Mouse (Mus musculus) myocyte (in vitro differentiated cells): ENCODE measurements around the gene Slc39a13. TPM values are rescaled to one million over a fixed set of nuclear protein-coding genes. Genes with fewer than 3 reads are reported as not detected.

Experiments
- H3K27me3 ChIP-seq: one replicate; pipeline ENCODE4 v1.6.1; 2011; ENCODE audit not compliant: control insufficient read depth, insufficient read depth, insufficient read length
- H3K36me3 ChIP-seq: one replicate; pipeline ENCODE4 v1.6.1; 2011; ENCODE audit not compliant: control insufficient read depth, insufficient read depth
- H3K4me2 ChIP-seq: one replicate; pipeline ENCODE4 v1.6.1; 2011; ENCODE audit warnings: low read depth, control low read depth
- H3K4me3 ChIP-seq: one replicate; pipeline ENCODE4 v1.5.1; 2011; ENCODE audit warnings: mild to moderate bottlenecking, control low read depth, moderate library complexity
- H3K79me2 ChIP-seq: one replicate; pipeline ENCODE4 v1.6.1; 2011; ENCODE audit not compliant: control insufficient read depth, insufficient read depth
- H3ac ChIP-seq: one replicate; pipeline ENCODE4 v1.6.1; 2011; ENCODE audit not compliant: control insufficient read depth, insufficient read length
- CEBPB ChIP-seq: IDR thresholded peaks from 2 replicates; pipeline ENCODE4 v1.6.1; 2011; ENCODE audit warnings: mild to moderate bottlenecking, moderate library complexity; ENCODE audit not compliant: poor library complexity, insufficient read depth, severe bottlenecking
- E2F4 ChIP-seq: IDR thresholded peaks from one replicate; pipeline ENCODE4 v1.6.1; 2011; ENCODE audit warnings: mild to moderate bottlenecking, control low read depth, moderate library complexity; ENCODE audit not compliant: insufficient read depth
- MAX ChIP-seq: IDR thresholded peaks from one replicate; pipeline ENCODE4 v1.6.1; 2011; ENCODE audit warnings: low read depth, mild to moderate bottlenecking, control low read depth
- MYOD1 ChIP-seq, 3 experiments: IDR thresholded peaks; one replicate each; pipeline ENCODE4 v1.6.1; 2011; ENCODE audit warnings: control low read depth in 2 of 3, low read depth in 2 of 3, mild to moderate bottlenecking in 2 of 3, moderate library complexity in 1 of 3; ENCODE audit not compliant: insufficient read length in 2 of 3, control insufficient read depth in 1 of 3
- MYOG ChIP-seq, 3 experiments: IDR thresholded peaks; one replicate each; pipeline ENCODE4 v1.6.1; 2011; ENCODE audit warnings: control low read depth in 2 of 3, low read depth in 2 of 3, mild to moderate bottlenecking in 2 of 3; ENCODE audit not compliant: insufficient read length in 2 of 3, control insufficient read depth in 1 of 3, insufficient read depth in 1 of 3
- POLR2A ChIP-seq: IDR thresholded peaks from one replicate; pipeline ENCODE4 v1.6.1; 2011; ENCODE audit warnings: low read depth, mild to moderate bottlenecking, control low read depth, moderate library complexity; ENCODE audit not compliant: insufficient read length
- POLR2AphosphoS2 ChIP-seq: IDR thresholded peaks from one replicate; pipeline ENCODE4 v1.6.1; 2011; ENCODE audit warnings: low read depth, control low read depth; ENCODE audit not compliant: insufficient read length
- REST ChIP-seq: IDR thresholded peaks from one replicate; pipeline ENCODE4 v1.6.1; 2011; ENCODE audit warnings: mild to moderate bottlenecking, control low read depth, moderate library complexity; ENCODE audit not compliant: insufficient read depth, insufficient read length
- SRF ChIP-seq: IDR thresholded peaks from one replicate; pipeline ENCODE4 v1.6.1; 2011; ENCODE audit warnings: low read depth; ENCODE audit not compliant: control insufficient read depth, insufficient read length
- TCF12 ChIP-seq: IDR thresholded peaks from one replicate; pipeline ENCODE4 v1.6.1; 2011; ENCODE audit warnings: mild to moderate bottlenecking, control low read depth; ENCODE audit not compliant: poor library complexity, insufficient read depth, severe bottlenecking
- TCF3 ChIP-seq: IDR thresholded peaks from one replicate; pipeline ENCODE4 v1.6.1; 2011; ENCODE audit warnings: low read depth, control low read depth; ENCODE audit not compliant: insufficient read length
- USF1 ChIP-seq: IDR thresholded peaks from one replicate; pipeline ENCODE4 v1.6.1; 2011; ENCODE audit warnings: low read depth, mild to moderate bottlenecking, control low read depth, moderate library complexity
- polyA plus RNA-seq: library from polyadenylated mRNA; unstranded; fragments of >200 nt; fragmentation: generic; extraction: Trizol; gene quantifications from one replicate; pipeline ENCODE4 v1.2.1, GENCODE M21; 2012; ENCODE audit warnings: missing spikeins

The Slc39a13 gene
- polyA plus RNA-seq, 1 experiment, result 41.1 TPM

DNA sequence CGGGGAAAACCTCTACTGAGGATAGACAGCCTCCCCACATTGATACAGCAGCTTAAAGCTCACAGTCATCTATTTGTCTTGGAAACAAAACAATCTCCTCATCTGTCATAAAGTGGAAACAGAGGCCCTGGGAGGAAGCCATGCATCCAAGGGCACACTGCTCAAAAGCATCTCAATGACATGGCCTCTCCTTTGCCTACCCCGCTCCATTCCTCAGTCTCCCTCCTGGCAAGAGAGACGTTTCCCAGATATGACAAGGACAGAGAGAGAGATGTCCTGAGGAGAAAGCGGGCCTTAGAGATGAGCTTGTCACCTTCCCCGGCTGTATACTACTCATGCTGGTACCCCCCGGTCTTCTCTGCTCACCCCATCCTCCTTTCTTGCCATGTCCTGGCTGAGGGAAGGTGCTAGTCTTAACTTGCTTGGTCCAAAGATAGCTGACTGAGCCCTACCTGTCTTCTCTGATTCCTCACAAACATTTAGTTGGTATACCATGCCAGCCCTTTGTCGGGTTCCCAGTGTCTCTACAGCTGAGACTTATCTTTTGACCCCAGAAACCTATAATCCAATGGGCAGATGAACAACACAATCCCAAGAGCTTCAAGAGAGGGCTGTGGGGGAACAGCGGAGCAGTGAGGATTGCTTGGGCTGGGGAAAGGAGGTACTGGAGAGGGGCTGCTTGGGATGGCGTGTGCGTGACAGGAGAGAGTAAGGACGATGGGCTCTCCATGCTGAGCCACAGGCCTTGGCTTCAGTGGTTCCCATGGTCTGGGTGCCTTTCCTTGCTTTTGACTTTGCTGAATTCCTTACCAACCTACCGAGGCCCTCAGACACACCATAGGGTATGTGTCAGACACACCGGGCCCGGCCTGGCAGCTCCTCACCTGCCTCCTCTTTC lies 15.5 kb upstream of the Slc39a13 start:
- no peak for TF ChIP-seq E2F4
- TF ChIP-seq POLR2AphosphoS2, result no peak
- no peak for TF ChIP-seq POLR2A
- no peak for TF ChIP-seq TCF12
- TF ChIP-seq MYOG (IDR thresholded peaks at IDR 0.05; ENCODE audit: control insufficient read depth in 1 of 3, insufficient read depth in 1 of 3, insufficient read length in 2 of 3, low read depth in 2 of 3), result no peak
- TF ChIP-seq MYOD1 (IDR thresholded peaks at IDR 0.05; ENCODE audit: control insufficient read depth in 1 of 3, insufficient read length in 2 of 3, low read depth in 2 of 3), result no peak
- TF ChIP-seq TCF3, result no peak
- no peak for TF ChIP-seq CEBPB
- TF ChIP-seq MAX, result no peak
- TF ChIP-seq USF1, result no peak
- Histone ChIP-seq H3K36me3 (no peaks in the 10 kb centered on the region), H3K27me3 (no peaks in the 10 kb centered on the region), H3K4me2 (no peak overlapping the region), H3K79me2 (no peaks in the 10 kb centered on the region), H3ac (no peak overlapping the region), H3K4me3 (no peak overlapping the region)

DNA sequence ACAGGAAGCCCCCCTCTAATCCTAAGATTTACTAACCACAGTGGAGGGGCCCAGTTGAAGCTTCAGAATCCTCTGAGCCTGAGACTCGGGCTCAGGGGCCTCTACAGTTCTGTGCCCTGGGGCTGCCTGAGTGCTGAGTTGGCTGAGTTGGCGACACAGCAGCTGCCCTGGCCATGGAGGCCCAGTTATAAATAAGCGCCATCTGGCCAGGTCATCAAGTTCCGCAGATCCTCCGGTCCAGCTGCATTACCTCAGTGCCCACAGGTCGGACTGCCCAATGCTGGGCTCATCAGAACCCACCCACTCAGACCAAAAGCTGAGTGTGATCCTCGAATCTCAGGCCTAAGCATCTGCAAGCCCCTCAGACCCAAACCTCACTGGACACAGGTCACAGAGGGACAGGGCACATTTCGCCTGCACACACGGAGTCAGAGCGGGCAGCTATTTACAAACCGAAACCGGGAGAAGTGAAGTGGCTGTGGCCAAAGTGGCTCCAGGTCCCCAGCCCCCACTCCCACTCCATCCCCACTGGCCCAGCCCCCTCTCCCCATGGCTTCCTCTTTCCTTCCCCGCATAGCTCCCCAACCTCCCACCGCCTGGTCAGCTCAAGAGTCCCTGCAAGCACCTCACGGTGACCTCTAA lies 14.1 kb upstream of the Slc39a13 start:
- Histone ChIP-seq H3K4me3 (no peak overlapping the region), H3K4me2 (no peak overlapping the region), H3ac (no peak overlapping the region), H3K36me3 (no peaks in the 10 kb centered on the region), H3K79me2 (no peaks in the 10 kb centered on the region), H3K27me3 (no peaks in the 10 kb centered on the region)
- peak; percentile 48 to 92 (median 66) for TF ChIP-seq MYOG (IDR thresholded peaks at IDR 0.05; ENCODE audit: control insufficient read depth in 1 of 3, insufficient read depth in 1 of 3, insufficient read length in 2 of 3, low read depth in 2 of 3)
- TF ChIP-seq MYOD1 (IDR thresholded peaks at IDR 0.05; ENCODE audit: control insufficient read depth in 1 of 3, insufficient read length in 2 of 3, low read depth in 2 of 3), result peak in 2 of 3 experiments; percentile 65 to 85
- TF ChIP-seq TCF12, result peak; percentile 19
- TF ChIP-seq TCF3, result peak; percentile 11
- no peak for TF ChIP-seq POLR2A

DNA sequence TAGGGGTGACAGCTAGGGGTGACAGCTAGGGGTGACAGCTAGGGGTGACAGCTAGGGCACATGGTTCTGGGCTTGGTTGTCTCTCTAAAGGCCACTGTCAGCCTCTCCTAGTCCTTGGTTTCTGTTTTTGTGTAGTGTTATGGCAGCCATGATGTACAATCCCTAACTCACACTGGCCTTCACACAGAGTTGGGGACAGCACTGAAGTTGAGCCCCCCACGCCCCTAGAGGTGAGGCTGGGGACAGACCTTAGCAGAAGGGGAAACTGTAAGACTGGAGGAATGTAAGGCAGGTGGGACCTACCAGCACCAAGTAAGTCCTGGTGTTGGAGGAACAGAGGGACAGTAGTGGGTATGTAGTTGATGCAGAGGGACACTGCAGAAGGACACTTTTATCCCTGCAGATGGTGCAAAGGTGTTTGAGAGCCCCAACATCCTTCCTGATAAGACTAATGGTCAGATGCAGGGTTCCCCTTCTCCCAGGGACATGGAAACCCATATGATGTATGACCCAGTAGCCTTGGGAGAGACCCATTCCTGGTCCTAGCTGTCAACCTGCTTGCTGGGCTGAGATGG lies 13.2 kb upstream of the Slc39a13 start:
- Histone ChIP-seq H3K36me3 (no peaks in the 10 kb centered on the region), H3K27me3 (no peaks in the 10 kb centered on the region), H3ac (no peak overlapping the region), H3K79me2 (no peaks in the 10 kb centered on the region), H3K4me3 (no peak overlapping the region), H3K4me2 (no peak overlapping the region)
- TF ChIP-seq TCF12 (no peak), MAX (no peak), TCF3 (no peak), POLR2A (no peak), CEBPB (no peak), MYOG (IDR thresholded peaks at IDR 0.05; ENCODE audit: control insufficient read depth in 1 of 3, insufficient read depth in 1 of 3, insufficient read length in 2 of 3, low read depth in 2 of 3) (no peak), POLR2AphosphoS2 (no peak), SRF (no peak), MYOD1 (IDR thresholded peaks at IDR 0.05; ENCODE audit: control insufficient read depth in 1 of 3, insufficient read length in 2 of 3, low read depth in 2 of 3) (no peak), REST (no peak), USF1 (no peak)

DNA sequence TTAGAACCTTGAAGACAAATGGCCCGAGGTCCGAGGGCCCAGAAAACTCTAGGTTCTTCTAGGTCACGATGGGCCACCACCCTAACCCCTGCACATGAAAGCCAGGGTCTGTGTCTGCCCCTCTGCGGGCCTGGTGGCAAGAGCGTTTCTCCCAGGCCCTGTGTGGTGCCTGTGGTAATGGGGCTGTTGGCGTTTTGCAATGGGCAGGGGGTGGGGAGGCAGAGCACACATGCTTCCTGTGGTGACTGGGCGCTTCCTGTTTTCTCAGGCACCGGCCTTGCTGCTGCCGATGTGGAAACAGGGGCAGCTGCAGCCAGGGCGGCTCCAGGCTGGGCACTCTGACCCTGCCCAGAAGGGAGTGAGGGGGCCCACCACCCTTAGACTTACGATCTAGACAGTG lies 12.6 kb upstream of the Slc39a13 start:
- no peaks in the 10 kb centered on the region for H3K27me3 ChIP-seq

More for the DNA sequence above, 12.6 kb upstream of the Slc39a13 start:
- no peak overlapping the region for H3ac ChIP-seq
- TF ChIP-seq USF1 (no peak), MYOG (IDR thresholded peaks at IDR 0.05; ENCODE audit: control insufficient read depth in 1 of 3, insufficient read depth in 1 of 3, insufficient read length in 2 of 3, low read depth in 2 of 3) (peak in 1 of 3 experiments; percentile 65), POLR2AphosphoS2 (no peak), MYOD1 (IDR thresholded peaks at IDR 0.05; ENCODE audit: control insufficient read depth in 1 of 3, insufficient read length in 2 of 3, low read depth in 2 of 3) (peak in 1 of 3 experiments; percentile 67), SRF (no peak)
- no peak overlapping the region for H3K4me3 ChIP-seq
- H3K36me3 ChIP-seq, result no peaks in the 10 kb centered on the region
- H3K4me2 ChIP-seq, result no peak overlapping the region
- no peaks in the 10 kb centered on the region for H3K79me2 ChIP-seq
